Mouse (Mus musculus) limb, embryonic 14.5 days (tissue): ENCODE data around the gene Fat1. TPM values are rescaled to one million over a fixed set of nuclear protein-coding genes. Genes with fewer than 3 reads are reported as not detected.

Experiments
- ATAC-seq: fragments of 200-750 bp; cut with Nextera tagmentation; 2 replicates; pipeline ENCODE4 v1.8.0; 2017; ENCODE audit warnings: low read depth, moderate number of reproducible peaks, moderate TSS enrichment; ENCODE audit not compliant: low FRiP score
- DNase-seq: peaks from one replicate; pipeline ENCODE4 v3.0.0-alpha.2; 2015; ENCODE audit warnings: low spot score
- H3K27ac ChIP-seq: fragments of 300-500 bp; sonication (generic); replicated peaks from 2 replicates; pipeline ENCODE4 v1.5.1; 2014; ENCODE audit warnings: low read depth, mild to moderate bottlenecking, low read length, moderate library complexity, mixed read lengths
- H3K27me3 ChIP-seq: fragments of 300-500 bp; sonication (generic); 2 replicates; pipeline ENCODE4 v1.6.1; 2014; ENCODE audit warnings: low read length, mixed read lengths; ENCODE audit not compliant: control insufficient read depth, insufficient read depth
- H3K36me3 ChIP-seq: fragments of 300-500 bp; sonication (generic); 2 replicates; pipeline ENCODE4 v1.6.1; 2014; ENCODE audit warnings: mild to moderate bottlenecking, low read length, moderate library complexity, mixed read lengths; ENCODE audit not compliant: control insufficient read depth, insufficient read depth
- H3K4me1 ChIP-seq: fragments of 300-500 bp; sonication (generic); 2 replicates; pipeline ENCODE4 v1.6.1; 2014; ENCODE audit warnings: antibody characterized with exemption, low read length, mixed read lengths; ENCODE audit not compliant: control insufficient read depth, insufficient read depth
- H3K4me2 ChIP-seq: fragments of 300-500 bp; sonication (generic); replicated peaks from 2 replicates; pipeline ENCODE4 v1.6.1; 2014; ENCODE audit warnings: low read depth, mild to moderate bottlenecking, low read length, moderate library complexity; ENCODE audit not compliant: severe bottlenecking
- H3K4me3 ChIP-seq: fragments of 300-500 bp; sonication (generic); replicated peaks from 2 replicates; pipeline ENCODE4 v1.5.1; 2014; ENCODE audit warnings: low read length
- H3K9ac ChIP-seq: fragments of 300-500 bp; sonication (generic); 2 replicates; pipeline ENCODE4 v1.6.1; 2014; ENCODE audit warnings: mild to moderate bottlenecking, low read depth, low read length, moderate library complexity; ENCODE audit not compliant: severe bottlenecking
- H3K9me3 ChIP-seq: fragments of 300-500 bp; sonication (generic); 2 replicates; pipeline ENCODE4 v1.6.1; 2016; ENCODE audit warnings: low read length; ENCODE audit not compliant: control insufficient read depth
- POLR2A ChIP-seq: fragments of 200-500 bp; IDR thresholded peaks from 2 replicates; pipeline ENCODE4 v1.8.0; 2012; ENCODE audit warnings: inconsistent platforms, mild to moderate bottlenecking, moderate library complexity, borderline replicate concordance; ENCODE audit not compliant: insufficient read depth, insufficient read length; ENCODE audit errors: extremely low read depth
- WGBS: fragments of 180-500 bp; shearing (Covaris S2); extraction: QIAGEN DNeasy Blood & Tissue Kit; methylation state at CpG from one replicate; pipeline ENCODE4 v1.1.7; 2014; 5-methylcytosine and 5-hydroxymethylcytosine counted together
- polyA plus RNA-seq, 2 experiments: library from polyadenylated mRNA; depleted of rRNA in 1 of 2; stranded (reverse) in 1 of 2; unstranded in 1 of 2; fragments of >200 nt; fragmentation: Nextera tagmentation in 1 of 2; extraction: Ambion mirVana in 1 of 2; gene quantifications; 2 replicates each; pipeline versions ENCODE4 v1.2.1 to v1.2.3; 2012 to 2014

Gene Fat1
- polyA plus RNA-seq (2012; rRNA removed) (81.1 and 108 TPM in 2 replicates), polyA plus RNA-seq (2014; fragmentation: Nextera tagmentation; extraction: Ambion mirVana) (56.6 and 60.7 TPM in 2 replicates)

GRCm38 (mm10) chr8:44934850-44935497, at the start of gene Fat1:
Gene Fat1 (plus strand): TSS chr8:44935447.
- 1% methylated on average over 42 of the region's 49 CpGs for WGBS
- H3K4me1 ChIP-seq, result peaks cover 8% of the 10 kb centered on the region

GRCm38 (mm10) chr8:44894626-44895025, 40.6 kb upstream of the Fat1 start:
- DNase-seq (no peak), ATAC-seq (no peak)
- no peak overlapping the region for H3K9ac ChIP-seq
- H3K4me2 ChIP-seq, result no peak overlapping the region
- no peaks in the 10 kb centered on the region for H3K27me3 ChIP-seq
- TF ChIP-seq POLR2A, result no peak
- peaks cover 7% of the 10 kb centered on the region; the same call in 1 of the 2 replicates for H3K4me1 ChIP-seq
- no peak overlapping the region for H3K27ac ChIP-seq
- WGBS, result 76% methylated on average over 6 of the region's 6 CpGs
- H3K36me3 ChIP-seq, result no peaks in the 10 kb centered on the region
- no peaks in the 10 kb centered on the region for H3K9me3 ChIP-seq
- no peak overlapping the region for H3K4me3 ChIP-seq

More at GRCm38 (mm10) chr8:44934850-44935497, at the start of gene Fat1:
- no peaks in the 10 kb centered on the region for H3K27me3 ChIP-seq
- H3K36me3 ChIP-seq, result no peaks in the 10 kb centered on the region
- peak; percentile 95 for DNase-seq
- H3K4me2 ChIP-seq, result peak within 1 kb of the TSS; percentile 52
- peak; percentile 78 for ATAC-seq
- peak within 1 kb of the TSS; percentile 87 for H3K4me3 ChIP-seq
- no peaks in the 10 kb centered on the region for H3K9me3 ChIP-seq
- H3K27ac ChIP-seq, result peak within 1 kb of the TSS; percentile 95
- H3K9ac ChIP-seq, result peak within 1 kb of the TSS; percentile 78
- peak; percentile 65; the same call in 1 of the 2 replicates for TF ChIP-seq POLR2A

GRCm38 (mm10) chr8:44899575-44899991, 35.7 kb upstream of the Fat1 start:
- Histone ChIP-seq H3K9me3 (no peaks in the 10 kb centered on the region), H3K4me3 (no peak overlapping the region), H3K4me1 (peaks cover 8% of the 10 kb centered on the region; the same call in 1 of the 2 replicates), H3K36me3 (no peaks in the 10 kb centered on the region), H3K4me2 (0 out of 2 replicates have a peak overlapping the region, but pooled peaks have one; percentile 3), H3K9ac (no peak overlapping the region; the same call in 1 of the 2 replicates), H3K27ac (no peak overlapping the region), H3K27me3 (no peaks in the 10 kb centered on the region)
- peak; percentile 20 for DNase-seq
- TF ChIP-seq POLR2A, result no peak
- ATAC-seq, result peak; percentile 67; the same call in 1 of the 2 replicates
- WGBS, result 29% methylated on average over 12 of the region's 12 CpGs

- WGBS, result 79% methylated on average over 12 of the region's 12 CpGs
- H3K9me3 ChIP-seq, result no peaks in the 10 kb centered on the region
- H3K4me1 ChIP-seq, result no peaks in the 10 kb centered on the region
- H3K4me2 ChIP-seq, result no peak overlapping the region
- H3K36me3 ChIP-seq, result no peaks in the 10 kb centered on the region
- no peak overlapping the region for H3K9ac ChIP-seq
- H3K27ac ChIP-seq, result no peak overlapping the region
- H3K4me3 ChIP-seq, result no peak overlapping the region
- H3K27me3 ChIP-seq, result no peaks in the 10 kb centered on the region
- no peak for ATAC-seq
- DNase-seq, result no peak
- TF ChIP-seq POLR2A, result no peak
Observed at GRCm38 (mm10) chr8:44911126-44911903, 23.9 kb upstream of the Fat1 start.

GRCm38 (mm10) chr8:44919487-44920082, 15.7 kb upstream of the Fat1 start:
- Histone ChIP-seq H3K9me3 (no peaks in the 10 kb centered on the region), H3K4me3 (no peak overlapping the region), H3K27me3 (no peaks in the 10 kb centered on the region), H3K4me1 (no peaks in the 10 kb centered on the region), H3K27ac (no peak overlapping the region), H3K4me2 (no peak overlapping the region), H3K36me3 (no peaks in the 10 kb centered on the region), H3K9ac (no peak overlapping the region)
- WGBS, result 80% methylated on average over 12 of the region's 12 CpGs
- no peak for ATAC-seq
- DNase-seq, result no peak
- TF ChIP-seq POLR2A, result no peak
